ENCODE assay signal across 25 mouse cellular contexts in the genomic region with DNA sequence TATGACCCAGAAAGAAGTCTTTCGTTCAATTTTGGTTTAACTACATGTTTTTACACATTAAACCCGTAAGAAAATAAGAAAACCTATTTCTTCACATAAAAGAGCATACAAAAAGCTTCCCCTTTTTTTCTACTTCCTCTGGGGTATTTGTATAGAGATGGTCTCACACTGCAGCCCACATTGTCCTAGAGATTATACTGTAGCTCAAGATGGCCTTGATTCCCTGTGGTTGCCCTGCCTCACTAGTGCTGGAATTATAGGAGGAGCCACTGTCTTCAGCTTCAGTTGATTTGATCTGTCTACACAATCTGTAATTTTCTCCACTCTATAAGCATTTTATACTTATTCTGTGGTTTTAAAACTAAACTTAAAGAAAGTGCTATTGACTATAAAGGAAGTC.
"Had no signal": no experiment of that assay in that cellular context is flagged by ENCODE, and none has a peak within 500 bp of the region (broad histone marks: within the 10 kb centered on the region; RNA-seq: fewer than 3 reads in every experiment).

No protein-coding gene starts in this region.

- H3K9me3 ChIP-seq: heart, embryonic 13.5 days; heart, embryonic 15.5 days; hindbrain, embryonic 13.5 days; hindbrain, embryonic 15.5 days; kidney, embryonic 15.5 days; limb, embryonic 10.5 days; limb, embryonic 12.5 days; liver, embryonic 13.5 days; liver, embryonic 15.5 days had no signal

- H3K36me3 ChIP-seq: heart, embryonic 13.5 days; heart, embryonic 15.5 days; hindbrain, embryonic 13.5 days; hindbrain, embryonic 15.5 days; kidney, embryonic 15.5 days; limb, embryonic 10.5 days; limb, embryonic 12.5 days; liver, embryonic 13.5 days; liver, embryonic 15.5 days had no signal

- H3K4me1 ChIP-seq: heart, embryonic 13.5 days; heart, embryonic 15.5 days; hindbrain, embryonic 13.5 days; hindbrain, embryonic 15.5 days; kidney, embryonic 15.5 days; limb, embryonic 10.5 days; limb, embryonic 12.5 days; liver, embryonic 13.5 days; liver, embryonic 15.5 days had no signal

- H3K27me3 ChIP-seq: heart, embryonic 13.5 days; heart, embryonic 15.5 days; hindbrain, embryonic 13.5 days; hindbrain, embryonic 15.5 days; kidney, embryonic 15.5 days; limb, embryonic 12.5 days; liver, embryonic 13.5 days; liver, embryonic 15.5 days had no signal

- H3K4me3 ChIP-seq: heart, embryonic 13.5 days; heart, embryonic 15.5 days; hindbrain, embryonic 13.5 days; hindbrain, embryonic 15.5 days; kidney, embryonic 15.5 days; limb, embryonic 10.5 days; limb, embryonic 12.5 days; liver, embryonic 13.5 days; liver, embryonic 15.5 days had no signal

- DNase-seq: gastrocnemius, postnatal 14 days; gastrocnemius, postnatal 36 days; heart, adult 18-20 months; heart, postnatal 14 days; heart, postnatal 36 days; kidney, adult 11 months; kidney, adult 2 months; kidney, adult 9 months; kidney, postnatal 14 days; kidney, postnatal 36 days; layer of hippocampus, adult 9-11 months; layer of hippocampus, postnatal 36 days; liver; liver, embryonic 13.5 days had no signal

- H3K27ac ChIP-seq: heart, embryonic 13.5 days; heart, embryonic 15.5 days; hindbrain, embryonic 13.5 days; hindbrain, embryonic 15.5 days; hindbrain, postnatal 0 days; kidney, embryonic 15.5 days; kidney, postnatal 0 days; limb, embryonic 10.5 days; limb, embryonic 12.5 days; liver, embryonic 13.5 days; liver, embryonic 15.5 days had no signal

- ATAC-seq: hindbrain, postnatal 0 days; intestine, embryonic 16.5 days had no signal
